Mouse (Mus musculus): ENCODE results near the gene Defb28. TPM values are rescaled to one million over a fixed set of nuclear protein-coding genes. Genes with fewer than 3 reads are reported as not detected.

The Defb28 gene
- polyA plus RNA-seq, 2 experiments from 2014 or later, result not detected

DNA sequence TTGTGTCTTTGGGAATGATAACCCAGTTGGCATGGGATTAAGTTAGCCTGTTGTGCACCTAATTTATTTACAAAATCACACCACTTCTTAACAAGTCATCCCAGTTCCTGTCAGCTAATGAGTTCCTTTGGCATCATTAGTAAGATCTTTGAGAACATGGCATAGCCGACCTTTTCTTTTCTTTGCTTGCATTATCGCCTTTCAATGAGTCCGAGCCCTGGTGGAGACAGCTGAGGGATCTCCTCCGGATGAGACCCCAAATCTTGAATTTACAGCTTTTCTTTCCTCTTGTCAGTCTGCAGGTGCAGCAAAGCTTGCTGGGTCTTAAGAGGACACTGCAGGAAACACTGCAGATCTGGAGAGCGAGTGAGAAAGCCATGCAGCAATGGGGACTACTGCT lies 51.0 kb downstream of the Defb28 start, which contains the start of gene Gm17416:
Gene Gm17416 (plus strand): TSS at position 301 of the 400 bp plus-strand sequence.
- no peak for ATAC-seq

DNA sequence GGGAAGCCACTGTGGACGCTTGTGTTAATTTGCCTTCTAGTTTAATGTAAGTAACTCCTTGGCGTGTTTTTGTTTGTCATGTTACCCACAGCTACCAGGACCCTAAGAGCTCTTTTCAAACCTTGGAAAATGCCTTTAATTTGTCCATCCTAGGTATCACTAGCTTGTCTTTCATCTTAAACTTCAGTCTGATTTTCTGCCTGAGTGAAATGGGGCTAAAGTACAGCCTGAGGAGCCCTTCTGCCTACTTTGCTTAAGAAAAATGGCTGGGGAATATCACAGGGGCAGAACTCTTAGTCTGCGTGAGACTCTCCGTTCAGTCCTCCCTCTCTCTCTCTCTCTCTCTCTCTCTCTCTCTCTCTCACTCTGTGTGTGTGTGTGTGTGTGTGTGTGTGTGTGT lies 51.8 kb downstream of the Defb28 start:
- no peak for ATAC-seq

- no peak for ATAC-seq
Observed at GRCm38 (mm10) chr2:152570313-152570712, 52.3 kb downstream of the Defb28 start.

Other genes starting within 250 kb of the Defb28 start
- 10 to 100 TPM; 14.9 to 18.3 TPM for gene Tbc1d20, start 224.4 kb upstream of the Defb28 start, polyA plus RNA-seq (2017; shearing (Covaris generic))
- 10 to 100 TPM; 65.1 to 86.1 TPM for gene Rbck1, start 185.6 kb upstream of the Defb28 start, polyA plus RNA-seq (2017; shearing (Covaris generic))
- 1 to 10 TPM; 3.4 to 5.1 TPM for gene Trib3, start 174.2 kb upstream of the Defb28 start, polyA plus RNA-seq (2017; shearing (Covaris generic))
- not detected for gene Nrsn2, start 141.6 kb upstream of the Defb28 start, polyA plus RNA-seq (2017; shearing (Covaris generic))
- under 1 TPM; 0.30 to 0.33 TPM for gene Sox12, start 120.2 kb upstream of the Defb28 start, polyA plus RNA-seq (2017; shearing (Covaris generic))
- under 1 TPM; 0.70 to 0.74 TPM for gene Zcchc3, start 103.2 kb upstream of the Defb28 start, polyA plus RNA-seq (2017; shearing (Covaris generic))
- gene 6820408C15Rik, start 102.7 kb upstream of the Defb28 start, polyA plus RNA-seq (2017; shearing (Covaris generic)), result not detected
- not detected for gene Defb23, start 53.6 kb upstream of the Defb28 start, polyA plus RNA-seq (2017; shearing (Covaris generic))
- not detected for gene Defb20, start 41.2 kb upstream of the Defb28 start, polyA plus RNA-seq (2017; shearing (Covaris generic))
- gene Defb22, start 28.1 kb upstream of the Defb28 start, polyA plus RNA-seq (2017; shearing (Covaris generic)), result not detected
- gene Defb26, start 6.6 kb upstream of the Defb28 start, polyA plus RNA-seq (2017; shearing (Covaris generic)), result not detected
- gene Defb29, start 21.8 kb downstream of the Defb28 start, polyA plus RNA-seq (2017; shearing (Covaris generic)), result not detected
- gene Gm17416, start 51.1 kb downstream of the Defb28 start, polyA plus RNA-seq (2017; shearing (Covaris generic)), result not detected
- gene Defb21, start 54.5 kb downstream of the Defb28 start, polyA plus RNA-seq (2017; shearing (Covaris generic)), result not detected
- not detected for gene Defb19, start 62.1 kb downstream of the Defb28 start, polyA plus RNA-seq (2017; shearing (Covaris generic))
- not detected for gene Defb45, start 81.1 kb downstream of the Defb28 start, polyA plus RNA-seq (2017; shearing (Covaris generic))
- not detected for gene Defb36, start 86.1 kb downstream of the Defb28 start, polyA plus RNA-seq (2017; shearing (Covaris generic))
- gene Defb25, start 104.8 kb downstream of the Defb28 start, polyA plus RNA-seq (2017; shearing (Covaris generic)), result not detected
- gene Rem1, start 108.7 kb downstream of the Defb28 start, polyA plus RNA-seq (2017; shearing (Covaris generic)), result not detected
- gene H13, start 151.2 kb downstream of the Defb28 start, polyA plus RNA-seq (2017; shearing (Covaris generic)), result 10 to 100 TPM; 72.7 to 82.3 TPM
- gene Mcts2, start 168.8 kb downstream of the Defb28 start, polyA plus RNA-seq (2017; shearing (Covaris generic)), result 1 to 10 TPM; 2.1 to 2.5 TPM
- under 1 TPM; 0.56 to 0.97 TPM for gene Id1, start 218.0 kb downstream of the Defb28 start, polyA plus RNA-seq (2017; shearing (Covaris generic))
- gene Cox4i2, start 235.9 kb downstream of the Defb28 start, polyA plus RNA-seq (2017; shearing (Covaris generic)), result not detected